Mouse (Mus musculus) hindbrain, embryonic 15.5 days (tissue): ENCODE results near the gene Dedd2. TPM values are rescaled to one million over a fixed set of nuclear protein-coding genes. Genes with fewer than 3 reads are reported as not detected.

Source experiments
- ATAC-seq: fragments of 200-750 bp; cut with Nextera tagmentation; 2 replicates; pipeline ENCODE4 v1.8.0; 2017; ENCODE audit warnings: low read depth, moderate number of reproducible peaks, moderate TSS enrichment; ENCODE audit not compliant: low FRiP score
- H3K27ac ChIP-seq: fragments of 300-500 bp; sonication (generic); replicated peaks from 2 replicates; pipeline ENCODE4 v1.5.1; 2015; ENCODE audit warnings: mild to moderate bottlenecking, inconsistent platforms
- H3K27me3 ChIP-seq: fragments of 300-500 bp; sonication (generic); 2 replicates; pipeline ENCODE4 v1.6.1; 2015; ENCODE audit warnings: control low read depth, inconsistent platforms
- H3K36me3 ChIP-seq: fragments of 300-500 bp; sonication (generic); 2 replicates; pipeline ENCODE4 v1.6.1; 2015; ENCODE audit warnings: control low read depth, inconsistent platforms
- H3K4me1 ChIP-seq: fragments of 300-500 bp; sonication (generic); replicated peaks from 2 replicates; pipeline ENCODE4 v1.6.1; 2015; ENCODE audit warnings: control low read depth, inconsistent platforms
- H3K4me2 ChIP-seq: fragments of 300-500 bp; sonication (generic); 2 replicates; pipeline ENCODE4 v1.6.1; 2015; ENCODE audit warnings: moderate library complexity, mild to moderate bottlenecking, inconsistent platforms
- H3K4me3 ChIP-seq: fragments of 300-500 bp; sonication (generic); 2 replicates; pipeline ENCODE4 v1.5.1; 2015; ENCODE audit warnings: mild to moderate bottlenecking, inconsistent platforms
- H3K9ac ChIP-seq: fragments of 300-500 bp; sonication (generic); 2 replicates; pipeline ENCODE4 v1.6.1; 2015; ENCODE audit warnings: inconsistent platforms
- H3K9me3 ChIP-seq: fragments of 300-500 bp; sonication (generic); 2 replicates; pipeline ENCODE4 v1.6.1; 2016; ENCODE audit warnings: control low read depth, inconsistent platforms
- WGBS: fragments of 180-500 bp; shearing (Covaris S2); methylation state at CpG from one replicate; pipeline ENCODE4 v1.1.7; 2015; 5-methylcytosine and 5-hydroxymethylcytosine counted together
- polyA plus RNA-seq: library from polyadenylated mRNA; unstranded; fragments of >200 nt; fragmentation: Nextera tagmentation; extraction: Ambion mirVana; gene quantifications from 2 replicates; pipeline ENCODE4 v1.2.1, GENCODE M21; 2015

The Dedd2 gene
- polyA plus RNA-seq, 1 experiment from 2014 or later = 17.3 TPM

GRCm38 (mm10) chr7:25243361-25243760, 22.9 kb upstream of the Dedd2 start:
- H3K4me2 ChIP-seq = no peak overlapping the region
- peaks cover 39% of the 10 kb centered on the region for H3K4me1 ChIP-seq

GRCm38 (mm10) chr7:25241062-25241461, 20.6 kb upstream of the Dedd2 start:
- H3K27ac ChIP-seq = no peak overlapping the region
- H3K9me3 ChIP-seq = no peaks in the 10 kb centered on the region
- 20% methylated on average over 2 of the region's 2 CpGs for WGBS
- no peak overlapping the region for H3K4me2 ChIP-seq
- no peak overlapping the region for H3K4me3 ChIP-seq
- ATAC-seq = no peak
- H3K4me1 ChIP-seq = peaks cover 27% of the 10 kb centered on the region
- H3K36me3 ChIP-seq = no peaks in the 10 kb centered on the region
- no peaks in the 10 kb centered on the region for H3K27me3 ChIP-seq
- H3K9ac ChIP-seq = no peak overlapping the region

More at GRCm38 (mm10) chr7:25243361-25243760, 22.9 kb upstream of the Dedd2 start:
- WGBS = 91% methylated on average over 4 of the region's 4 CpGs
- H3K9me3 ChIP-seq = no peaks in the 10 kb centered on the region
- no peak for ATAC-seq
- no peak overlapping the region for H3K4me3 ChIP-seq
- H3K36me3 ChIP-seq = no peaks in the 10 kb centered on the region
- H3K27me3 ChIP-seq = no peaks in the 10 kb centered on the region
- H3K9ac ChIP-seq = no peak overlapping the region
- H3K27ac ChIP-seq = no peak overlapping the region

GRCm38 (mm10) chr7:25240631-25241030, 20.2 kb upstream of the Dedd2 start:
- Histone ChIP-seq H3K9me3 (no peaks in the 10 kb centered on the region), H3K4me1 (peaks cover 27% of the 10 kb centered on the region), H3K9ac (no peak overlapping the region), H3K4me3 (no peak overlapping the region), H3K4me2 (no peak overlapping the region), H3K27ac (no peak overlapping the region), H3K36me3 (no peaks in the 10 kb centered on the region), H3K27me3 (no peaks in the 10 kb centered on the region)
- WGBS = 75% methylated on average over 7 of the region's 7 CpGs
- no peak for ATAC-seq

- WGBS = 3% methylated on average over 30 of the region's 30 CpGs
- Histone ChIP-seq H3K9ac (no peak overlapping the region), H3K4me3 (peak overlapping the region; percentile 72), H3K27ac (peak overlapping the region; percentile 89), H3K27me3 (no peaks in the 10 kb centered on the region), H3K9me3 (no peaks in the 10 kb centered on the region), H3K4me2 (peak overlapping the region; percentile 77), H3K4me1 (peaks cover 42% of the 10 kb centered on the region), H3K36me3 (peaks cover 5% of the 10 kb centered on the region)
- ATAC-seq = peak; percentile 51
Measured at GRCm38 (mm10) chr7:25238829-25239623, 18.6 kb upstream of the Dedd2 start.

- Histone ChIP-seq H3K27me3 (no peaks in the 10 kb centered on the region), H3K27ac (peak overlapping the region; percentile 89), H3K9me3 (no peaks in the 10 kb centered on the region), H3K36me3 (peaks cover 11% of the 10 kb centered on the region), H3K4me1 (peaks cover 44% of the 10 kb centered on the region), H3K4me3 (peak overlapping the region; percentile 72), H3K4me2 (peak overlapping the region; percentile 77), H3K9ac (peak overlapping the region; percentile 99)
- ATAC-seq = peak; percentile 94
- whole genome bisulfite sequencing = under 1% methylated on average over 23 of the region's 23 CpGs
Measured at GRCm38 (mm10) chr7:25238015-25238706, 17.7 kb upstream of the Dedd2 start.

- under 1% methylated on average over 56 of the region's 76 CpGs for WGBS
Measured at GRCm38 (mm10) chr7:25237249-25238014, 17.0 kb upstream of the Dedd2 start, which contains the start of gene Gsk3a. TSS of gene Gsk3a (minus strand) at chr7:25237851.

GRCm38 (mm10) chr7:25235526-25235925, 15.1 kb upstream of the Dedd2 start:
- Histone ChIP-seq H3K9ac (0 out of 2 replicates have a peak overlapping the region, but pooled peaks have one; percentile 99), H3K4me2 (no peak overlapping the region), H3K27ac (no peak overlapping the region), H3K27me3 (no peaks in the 10 kb centered on the region), H3K9me3 (no peaks in the 10 kb centered on the region), H3K36me3 (peaks cover 37% of the 10 kb centered on the region), H3K4me1 (peaks cover 44% of the 10 kb centered on the region), H3K4me3 (no peak overlapping the region)
- ATAC-seq = no peak
- WGBS = 90% methylated on average over 5 of the region's 5 CpGs

More at GRCm38 (mm10) chr7:25237249-25238014, 17.0 kb upstream of the Dedd2 start, which contains the start of gene Gsk3a:
- H3K4me1 ChIP-seq = peaks cover 44% of the 10 kb centered on the region
- no peaks in the 10 kb centered on the region for H3K27me3 ChIP-seq
- H3K9me3 ChIP-seq = no peaks in the 10 kb centered on the region
- peak within 1 kb of the TSS; percentile 77 for H3K4me2 ChIP-seq
- peak within 1 kb of the TSS; percentile 72 for H3K4me3 ChIP-seq
- H3K36me3 ChIP-seq = peaks cover 18% of the 10 kb centered on the region
- H3K9ac ChIP-seq = peak within 1 kb of the TSS; percentile 99
- ATAC-seq = peak; percentile 91
- H3K27ac ChIP-seq = peak within 1 kb of the TSS; percentile 89

- no peaks in the 10 kb centered on the region for H3K9me3 ChIP-seq
- peaks cover 31% of the 10 kb centered on the region for H3K4me1 ChIP-seq
- no peaks in the 10 kb centered on the region for H3K27me3 ChIP-seq
- no peak overlapping the region for H3K4me3 ChIP-seq
- 91% methylated on average over 2 of the region's 2 CpGs for WGBS
- ATAC-seq = no peak
- H3K4me2 ChIP-seq = no peak overlapping the region
- H3K9ac ChIP-seq = no peak overlapping the region
- H3K27ac ChIP-seq = no peak overlapping the region
- peaks cover 58% of the 10 kb centered on the region for H3K36me3 ChIP-seq
Measured at GRCm38 (mm10) chr7:25233061-25233460, 12.6 kb upstream of the Dedd2 start.

GRCm38 (mm10) chr7:25232101-25232648, 11.8 kb upstream of the Dedd2 start:
- 62% methylated on average over 5 of the region's 5 CpGs for WGBS
- no peaks in the 10 kb centered on the region for H3K27me3 ChIP-seq
- H3K4me2 ChIP-seq = no peak overlapping the region
- peaks cover 66% of the 10 kb centered on the region for H3K36me3 ChIP-seq
- H3K9me3 ChIP-seq = no peaks in the 10 kb centered on the region
- peaks cover 31% of the 10 kb centered on the region for H3K4me1 ChIP-seq
- H3K9ac ChIP-seq = no peak overlapping the region
- H3K4me3 ChIP-seq = no peak overlapping the region
- ATAC-seq = no peak
- no peak overlapping the region for H3K27ac ChIP-seq

- ATAC-seq = no peak
- Histone ChIP-seq H3K4me1 (peaks cover 19% of the 10 kb centered on the region), H3K9ac (no peak overlapping the region), H3K27me3 (no peaks in the 10 kb centered on the region), H3K27ac (no peak overlapping the region), H3K36me3 (peaks cover 80% of the 10 kb centered on the region), H3K4me2 (no peak overlapping the region), H3K4me3 (no peak overlapping the region), H3K9me3 (no peaks in the 10 kb centered on the region)
- 93% methylated on average over 9 of the region's 9 CpGs for WGBS
Measured at GRCm38 (mm10) chr7:25230690-25231285, 10.4 kb upstream of the Dedd2 start.
